Mouse (Mus musculus): ENCODE data around the gene Ppp1r9a. TPM values are rescaled to one million over a fixed set of nuclear protein-coding genes. Genes with fewer than 3 reads are reported as not detected.

The Ppp1r9a gene
- polyA plus RNA-seq, 1 experiment from 2014 or later, result 28.3 TPM

GRCm38 (mm10) chr6:4963049-4963448, 60.3 kb downstream of the Ppp1r9a start:
- no peaks in the 10 kb centered on the region for H3K27me3 ChIP-seq
- H3K4me1 ChIP-seq, result no peaks in the 10 kb centered on the region
- no peak for ATAC-seq (ENCODE audit: low FRiP score)
- 71% methylated on average over 5 of the region's 5 CpGs for WGBS
- H3K4me3 ChIP-seq, result no peak overlapping the region
- no peak overlapping the region for H3K9ac ChIP-seq
- H3K36me3 ChIP-seq, result no peaks in the 10 kb centered on the region
- no peaks in the 10 kb centered on the region for H3K9me3 ChIP-seq (replicated peaks)
- no peak overlapping the region for H3K4me2 ChIP-seq (replicated peaks)
- H3K27ac ChIP-seq, result no peak overlapping the region

- Histone ChIP-seq H3K36me3 (no peaks in the 10 kb centered on the region), H3K27me3 (no peaks in the 10 kb centered on the region), H3K4me2 (replicated peaks) (no peak overlapping the region), H3K4me1 (no peaks in the 10 kb centered on the region), H3K4me3 (no peak overlapping the region), H3K9ac (no peak overlapping the region), H3K27ac (no peak overlapping the region), H3K9me3 (replicated peaks) (no peaks in the 10 kb centered on the region)
- ATAC-seq (ENCODE audit: low FRiP score), result no peak
- 97% methylated on average over 4 of the region's 4 CpGs for WGBS
Observed at GRCm38 (mm10) chr6:4967236-4967635, 64.5 kb downstream of the Ppp1r9a start.

GRCm38 (mm10) chr6:4971229-4971628, 68.5 kb downstream of the Ppp1r9a start:
- 89% methylated on average over 9 of the region's 9 CpGs for WGBS
- Histone ChIP-seq H3K4me3 (no peak overlapping the region), H3K9me3 (replicated peaks) (no peaks in the 10 kb centered on the region), H3K27ac (no peak overlapping the region), H3K9ac (no peak overlapping the region), H3K27me3 (no peaks in the 10 kb centered on the region), H3K4me1 (no peaks in the 10 kb centered on the region), H3K4me2 (replicated peaks) (no peak overlapping the region), H3K36me3 (no peaks in the 10 kb centered on the region)
- no peak for ATAC-seq (ENCODE audit: low FRiP score)

GRCm38 (mm10) chr6:4972808-4973207, 70.1 kb downstream of the Ppp1r9a start:
- WGBS, result 58% methylated on average over 6 of the region's 6 CpGs
- 0 out of 2 replicates have a peak, but pooled peaks have one; percentile 58 for ATAC-seq (ENCODE audit: low FRiP score)
- Histone ChIP-seq H3K27ac (no peak overlapping the region), H3K27me3 (no peaks in the 10 kb centered on the region), H3K36me3 (no peaks in the 10 kb centered on the region), H3K4me2 (replicated peaks) (no peak overlapping the region), H3K4me1 (no peaks in the 10 kb centered on the region), H3K9me3 (replicated peaks) (no peaks in the 10 kb centered on the region), H3K9ac (no peak overlapping the region), H3K4me3 (no peak overlapping the region)

- H3K4me1 ChIP-seq, result no peaks in the 10 kb centered on the region
- no peak overlapping the region for H3K4me3 ChIP-seq
- H3K9me3 ChIP-seq (replicated peaks), result no peaks in the 10 kb centered on the region
- 85% methylated on average over 10 of the region's 10 CpGs for WGBS
- H3K27ac ChIP-seq, result no peak overlapping the region
- no peaks in the 10 kb centered on the region for H3K36me3 ChIP-seq
- H3K27me3 ChIP-seq, result no peaks in the 10 kb centered on the region
- ATAC-seq (ENCODE audit: low FRiP score), result no peak
- no peak overlapping the region for H3K4me2 ChIP-seq (replicated peaks)
- H3K9ac ChIP-seq, result no peak overlapping the region
Observed at GRCm38 (mm10) chr6:4973337-4973736, 70.6 kb downstream of the Ppp1r9a start.

GRCm38 (mm10) chr6:4977515-4977914, 74.8 kb downstream of the Ppp1r9a start:
- 0 out of 2 replicates have a peak, but pooled peaks cover 5% of the 10 kb centered on the region for H3K4me1 ChIP-seq
- H3K9ac ChIP-seq, result no peak overlapping the region
- no peaks in the 10 kb centered on the region for H3K36me3 ChIP-seq
- 85% methylated on average over 4 of the region's 4 CpGs for whole genome bisulfite sequencing
- no peaks in the 10 kb centered on the region for H3K9me3 ChIP-seq (replicated peaks)
- no peak overlapping the region for H3K4me2 ChIP-seq (replicated peaks)
- no peaks in the 10 kb centered on the region for H3K27me3 ChIP-seq
- H3K4me3 ChIP-seq, result no peak overlapping the region
- H3K27ac ChIP-seq, result no peak overlapping the region
- ATAC-seq (ENCODE audit: low FRiP score), result no peak

GRCm38 (mm10) chr6:4978249-4978648, 75.5 kb downstream of the Ppp1r9a start:
- Histone ChIP-seq H3K4me2 (replicated peaks) (no peak overlapping the region), H3K4me3 (no peak overlapping the region), H3K27me3 (no peaks in the 10 kb centered on the region), H3K9me3 (replicated peaks) (no peaks in the 10 kb centered on the region), H3K4me1 (peaks cover 7% of the 10 kb centered on the region; the same call in 1 of the 2 replicates), H3K27ac (no peak overlapping the region), H3K9ac (no peak overlapping the region), H3K36me3 (no peaks in the 10 kb centered on the region)
- 87% methylated on average over 2 of the region's 2 CpGs for WGBS
- no peak for ATAC-seq (ENCODE audit: low FRiP score)

- no peak overlapping the region for H3K27ac ChIP-seq
- ATAC-seq (ENCODE audit: low FRiP score), result no peak
- H3K9me3 ChIP-seq (replicated peaks), result no peaks in the 10 kb centered on the region
- H3K4me3 ChIP-seq, result no peak overlapping the region
- H3K36me3 ChIP-seq, result no peaks in the 10 kb centered on the region
- H3K4me2 ChIP-seq (replicated peaks), result no peak overlapping the region
- peaks cover 7% of the 10 kb centered on the region; the same call in 1 of the 2 replicates for H3K4me1 ChIP-seq
- H3K27me3 ChIP-seq, result no peaks in the 10 kb centered on the region
- H3K9ac ChIP-seq, result no peak overlapping the region
Observed at GRCm38 (mm10) chr6:4978897-4979296, 76.2 kb downstream of the Ppp1r9a start.

GRCm38 (mm10) chr6:4980113-4980512, 77.4 kb downstream of the Ppp1r9a start:
- H3K9me3 ChIP-seq (replicated peaks), result no peaks in the 10 kb centered on the region
- no peak overlapping the region for H3K9ac ChIP-seq
- no peak overlapping the region for H3K4me3 ChIP-seq
- no peaks in the 10 kb centered on the region for H3K27me3 ChIP-seq
- no peak overlapping the region for H3K4me2 ChIP-seq (replicated peaks)
- H3K4me1 ChIP-seq, result peaks cover 7% of the 10 kb centered on the region; the same call in 1 of the 2 replicates
- no peaks in the 10 kb centered on the region for H3K36me3 ChIP-seq
- no peak overlapping the region for H3K27ac ChIP-seq
- WGBS, result 39% methylated on average over 3 of the region's 3 CpGs
- no peak for ATAC-seq (ENCODE audit: low FRiP score)

GRCm38 (mm10) chr6:4982686-4983162, 80.0 kb downstream of the Ppp1r9a start:
- Histone ChIP-seq H3K9me3 (replicated peaks) (no peaks in the 10 kb centered on the region), H3K4me3 (no peak overlapping the region), H3K36me3 (no peaks in the 10 kb centered on the region), H3K9ac (no peak overlapping the region), H3K4me1 (peaks cover 7% of the 10 kb centered on the region; the same call in 1 of the 2 replicates), H3K27ac (no peak overlapping the region), H3K4me2 (replicated peaks) (no peak overlapping the region), H3K27me3 (no peaks in the 10 kb centered on the region)
- ATAC-seq (ENCODE audit: low FRiP score), result no peak
- 37% methylated on average over 9 of the region's 9 CpGs for WGBS

GRCm38 (mm10) chr6:4985668-4986067, 83.0 kb downstream of the Ppp1r9a start:
- Histone ChIP-seq H3K9ac (no peak overlapping the region), H3K27me3 (no peaks in the 10 kb centered on the region), H3K4me1 (peaks cover 8% of the 10 kb centered on the region; the same call in 1 of the 2 replicates), H3K4me3 (no peak overlapping the region), H3K9me3 (replicated peaks) (no peaks in the 10 kb centered on the region), H3K4me2 (replicated peaks) (no peak overlapping the region), H3K27ac (no peak overlapping the region), H3K36me3 (no peaks in the 10 kb centered on the region)
- no peak for ATAC-seq (ENCODE audit: low FRiP score)
- 74% methylated on average over 3 of the region's 3 CpGs for WGBS

GRCm38 (mm10) chr6:4987084-4987483, 84.4 kb downstream of the Ppp1r9a start:
- no peak for ATAC-seq (ENCODE audit: low FRiP score)
- H3K27me3 ChIP-seq, result no peaks in the 10 kb centered on the region
- WGBS, result 92% methylated on average over 5 of the region's 5 CpGs
- H3K4me3 ChIP-seq, result no peak overlapping the region
- no peak overlapping the region for H3K27ac ChIP-seq
- H3K4me1 ChIP-seq, result peaks cover 6% of the 10 kb centered on the region; the same call in 1 of the 2 replicates
- no peak overlapping the region for H3K9ac ChIP-seq
- no peaks in the 10 kb centered on the region for H3K36me3 ChIP-seq
- no peak overlapping the region for H3K4me2 ChIP-seq (replicated peaks)
- H3K9me3 ChIP-seq (replicated peaks), result no peaks in the 10 kb centered on the region

- WGBS, result 55% methylated on average over 4 of the region's 4 CpGs
- no peak for ATAC-seq (ENCODE audit: low FRiP score)
- Histone ChIP-seq H3K4me3 (no peak overlapping the region), H3K27ac (no peak overlapping the region), H3K9me3 (replicated peaks) (no peaks in the 10 kb centered on the region), H3K9ac (no peak overlapping the region), H3K36me3 (no peaks in the 10 kb centered on the region), H3K4me2 (replicated peaks) (no peak overlapping the region), H3K4me1 (peaks cover 7% of the 10 kb centered on the region), H3K27me3 (no peaks in the 10 kb centered on the region)
Observed at GRCm38 (mm10) chr6:4988688-4989087, 86.0 kb downstream of the Ppp1r9a start.

All from hindbrain, embryonic 12.5 days (tissue).